Mouse (Mus musculus): Measurements from ENCODE around the gene Ncf4. TPM values are rescaled to one million over a fixed set of nuclear protein-coding genes. Genes with fewer than 3 reads are reported as not detected.
"Not testable (repeated sequence)": the region's sequence is repeated elsewhere in the genome, so short reads cannot be mapped to it uniquely, and the experiment has no call there.

Ncf4 gene
- total RNA-seq, 2 experiments from 2014 or later, result 0.95 to 1.5 TPM

GRCm38 (mm10) chr15:78248410-78248809 lies 3.8 kb downstream of the Ncf4 start:
- no peak for DNase-seq (ENCODE audit: low spot score in 2 of 2)

- peak; percentile 56 to 66 for DNase-seq (ENCODE audit: low spot score in 2 of 2)
These were observed 10.2 kb downstream of the Ncf4 start for GRCm38 (mm10) chr15:78254751-78255150.

GRCm38 (mm10) chr15:78256602-78257259 lies 12.1 kb downstream of the Ncf4 start:
- DNase-seq (ENCODE audit: low spot score in 2 of 2), result not testable (repeated sequence)

GRCm38 (mm10) chr15:78257326-78258050 lies 12.9 kb downstream of the Ncf4 start:
- DNase-seq (ENCODE audit: low spot score in 2 of 2), result peak; percentile 56 to 71

GRCm38 (mm10) chr15:78258246-78258865 lies 13.8 kb downstream of the Ncf4 start:
- DNase-seq (ENCODE audit: low spot score in 2 of 2), result no peak

- no peak for DNase-seq (ENCODE audit: low spot score in 2 of 2)
These were observed 16.2 kb downstream of the Ncf4 start for GRCm38 (mm10) chr15:78260668-78261333.

- DNase-seq (ENCODE audit: low spot score in 2 of 2), result no peak
These were observed 18.7 kb downstream of the Ncf4 start for GRCm38 (mm10) chr15:78263286-78263685.

- DNase-seq (ENCODE audit: low spot score in 2 of 2), result no peak
These were observed 22.8 kb downstream of the Ncf4 start for GRCm38 (mm10) chr15:78267441-78267840.

GRCm38 (mm10) chr15:78267865-78268264 lies 23.3 kb downstream of the Ncf4 start:
- DNase-seq (ENCODE audit: low spot score in 2 of 2), result peak in 1 of 2 experiments; percentile 20

GRCm38 (mm10) chr15:78271208-78271607 lies 26.6 kb downstream of the Ncf4 start:
- DNase-seq (ENCODE audit: low spot score in 2 of 2), result no peak

- DNase-seq (ENCODE audit: low spot score in 2 of 2), result no peak
These were observed 33.7 kb downstream of the Ncf4 start for GRCm38 (mm10) chr15:78278308-78278707.

- no peak for DNase-seq (ENCODE audit: low spot score in 2 of 2)
These were observed 43.3 kb downstream of the Ncf4 start for GRCm38 (mm10) chr15:78287941-78288340.

GRCm38 (mm10) chr15:78289775-78290174 lies 45.2 kb downstream of the Ncf4 start:
- DNase-seq (ENCODE audit: low spot score in 2 of 2), result not testable (repeated sequence)

- DNase-seq (ENCODE audit: low spot score in 2 of 2), result not testable (repeated sequence)
These were observed 48.6 kb downstream of the Ncf4 start for GRCm38 (mm10) chr15:78293228-78293627.

GRCm38 (mm10) chr15:78293716-78294115 lies 49.1 kb downstream of the Ncf4 start:
- no peak for DNase-seq (ENCODE audit: low spot score in 2 of 2)

- DNase-seq (ENCODE audit: low spot score in 2 of 2), result no peak
These were observed 54.0 kb downstream of the Ncf4 start for GRCm38 (mm10) chr15:78298558-78298957.

GRCm38 (mm10) chr15:78299641-78300040 lies 55.0 kb downstream of the Ncf4 start:
- DNase-seq (ENCODE audit: low spot score in 2 of 2), result no peak

- no peak for DNase-seq (ENCODE audit: low spot score in 2 of 2)
These were observed 56.2 kb downstream of the Ncf4 start for GRCm38 (mm10) chr15:78300773-78301172.

- no peak for DNase-seq (ENCODE audit: low spot score in 2 of 2)
These were observed 58.1 kb downstream of the Ncf4 start for GRCm38 (mm10) chr15:78302718-78303117.

GRCm38 (mm10) chr15:78303665-78304233 lies 59.1 kb downstream of the Ncf4 start:
- DNase-seq (ENCODE audit: low spot score in 2 of 2), result no peak

- DNase-seq (ENCODE audit: low spot score in 2 of 2), result no peak
These were observed 60.8 kb downstream of the Ncf4 start, which contains the start of gene Csf2rb2 for GRCm38 (mm10) chr15:78305341-78305933. Gene Csf2rb2, minus strand, starts transcription at chr15:78305721.

All from left cerebral cortex, adult 18-20 months (tissue).